Mouse (Mus musculus) limb, embryonic 15.5 days (tissue): ENCODE results near the gene Plcd1. TPM values are rescaled to one million over a fixed set of nuclear protein-coding genes. Genes with fewer than 3 reads are reported as not detected.

Experiments
- ATAC-seq: fragments of 200-750 bp; cut with Nextera tagmentation; 2 replicates; pipeline ENCODE4 v1.8.0; 2017; ENCODE audit warnings: low read depth, moderate TSS enrichment; ENCODE audit not compliant: insufficient number of reproducible peaks, low FRiP score, low TSS enrichment
- H3K27ac ChIP-seq: fragments of 300-500 bp; sonication (generic); 2 replicates; pipeline ENCODE4 v1.5.1; 2015; ENCODE audit warnings: moderate library complexity, mild to moderate bottlenecking, inconsistent platforms
- H3K27me3 ChIP-seq: fragments of 300-500 bp; sonication (generic); 2 replicates; pipeline ENCODE4 v1.6.1; 2015; ENCODE audit warnings: inconsistent platforms
- H3K36me3 ChIP-seq: fragments of 300-500 bp; sonication (generic); 2 replicates; pipeline ENCODE4 v1.6.1; 2015; ENCODE audit warnings: inconsistent platforms
- H3K4me1 ChIP-seq: fragments of 300-500 bp; sonication (generic); 2 replicates; pipeline ENCODE4 v1.6.1; 2015; ENCODE audit warnings: inconsistent platforms
- H3K4me2 ChIP-seq: fragments of 300-500 bp; sonication (generic); 2 replicates; pipeline ENCODE4 v1.6.1; 2015; ENCODE audit warnings: mild to moderate bottlenecking, inconsistent platforms
- H3K4me3 ChIP-seq: fragments of 300-500 bp; sonication (generic); 2 replicates; pipeline ENCODE4 v1.5.1; 2015; ENCODE audit warnings: mild to moderate bottlenecking, inconsistent platforms
- H3K9ac ChIP-seq: fragments of 300-500 bp; sonication (generic); 2 replicates; pipeline ENCODE4 v1.6.1; 2015; ENCODE audit warnings: inconsistent platforms
- H3K9me3 ChIP-seq: fragments of 300-500 bp; sonication (generic); 2 replicates; pipeline ENCODE4 v1.6.1; 2016; ENCODE audit warnings: inconsistent platforms
- WGBS: fragments of 180-500 bp; shearing (Covaris S2); methylation state at CpG from one replicate; pipeline ENCODE4 v1.1.7; 2015; 5-methylcytosine and 5-hydroxymethylcytosine counted together
- polyA plus RNA-seq: library from polyadenylated mRNA; unstranded; fragments of >200 nt; fragmentation: Nextera tagmentation; extraction: Ambion mirVana; gene quantifications from 2 replicates; pipeline ENCODE4 v1.2.1, GENCODE M21; 2015

Gene Plcd1
- polyA plus RNA-seq, 1 experiment from 2014 or later, result 55.5 TPM

DNA sequence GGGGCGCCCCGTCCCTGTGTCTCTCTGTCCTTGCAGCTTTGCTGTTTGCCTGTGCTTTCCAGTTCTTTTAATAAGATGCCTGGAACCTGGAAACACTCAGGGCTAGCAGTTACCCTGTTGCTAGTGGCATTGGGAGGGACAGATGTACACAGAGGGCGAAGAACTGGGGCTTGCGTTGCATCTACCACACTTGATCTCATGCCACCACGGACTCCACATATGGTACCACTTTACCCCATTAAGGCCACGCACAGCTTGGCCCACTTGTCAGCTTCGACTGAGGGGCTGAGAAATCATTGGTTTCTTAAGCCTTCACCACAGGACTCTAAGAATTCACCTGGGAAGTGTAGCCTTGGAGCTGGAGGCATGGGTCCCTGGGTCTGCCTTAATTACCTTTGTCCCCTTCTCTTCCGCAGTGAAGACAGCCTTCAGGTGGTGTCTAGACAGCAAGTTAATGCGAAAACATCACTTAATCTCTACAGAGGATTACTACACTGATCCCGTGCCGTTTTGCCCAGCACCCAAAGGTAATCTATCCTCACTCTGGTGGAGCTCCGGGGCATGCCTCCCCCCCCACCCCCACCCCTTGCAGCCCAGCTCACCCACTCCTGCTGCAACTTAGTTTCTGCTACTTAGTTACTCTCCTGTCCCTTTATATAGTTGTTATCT is 16.5 kb upstream of the Plcd1 start:
- Histone ChIP-seq H3K27me3 (no peaks in the 10 kb centered on the region), H3K4me3 (no peak overlapping the region), H3K4me1 (peaks cover 14% of the 10 kb centered on the region; the same call in 1 of the 2 replicates), H3K27ac (no peak overlapping the region), H3K36me3 (no peaks in the 10 kb centered on the region), H3K9ac (no peak overlapping the region), H3K4me2 (no peak overlapping the region), H3K9me3 (no peaks in the 10 kb centered on the region)
- WGBS, result 32% methylated on average over 12 of the region's 12 CpGs
- ATAC-seq, result no peak

DNA sequence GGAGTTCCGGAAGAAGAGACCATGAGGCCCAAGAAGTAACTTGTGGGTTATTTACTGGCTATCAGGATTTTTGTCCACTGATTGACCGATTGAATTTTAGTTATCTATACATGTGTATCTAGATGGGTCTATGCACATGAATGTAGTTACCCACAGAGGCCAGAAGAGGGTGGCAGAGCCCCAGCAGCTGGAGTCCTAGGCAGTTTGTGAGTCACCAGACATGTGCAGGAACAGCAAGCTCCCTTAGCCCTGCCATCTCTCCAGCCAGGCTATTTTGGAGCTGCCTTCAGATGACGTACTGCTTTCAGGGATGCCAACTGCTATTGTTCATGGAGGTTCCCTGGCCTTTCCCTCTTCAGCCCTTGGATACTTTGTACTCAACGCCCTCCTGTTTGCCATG is 14.3 kb upstream of the Plcd1 start:
- H3K36me3 ChIP-seq, result no peaks in the 10 kb centered on the region
- 0 out of 2 replicates have a peak, but pooled peaks cover 3% of the 10 kb centered on the region for H3K27me3 ChIP-seq
- no peak overlapping the region for H3K9ac ChIP-seq
- H3K4me3 ChIP-seq, result no peak overlapping the region
- 83% methylated on average over 4 of the region's 4 CpGs for WGBS
- no peak overlapping the region for H3K27ac ChIP-seq
- H3K4me2 ChIP-seq, result no peak overlapping the region
- H3K4me1 ChIP-seq, result peaks cover 18% of the 10 kb centered on the region
- no peak for ATAC-seq
- no peaks in the 10 kb centered on the region for H3K9me3 ChIP-seq

DNA sequence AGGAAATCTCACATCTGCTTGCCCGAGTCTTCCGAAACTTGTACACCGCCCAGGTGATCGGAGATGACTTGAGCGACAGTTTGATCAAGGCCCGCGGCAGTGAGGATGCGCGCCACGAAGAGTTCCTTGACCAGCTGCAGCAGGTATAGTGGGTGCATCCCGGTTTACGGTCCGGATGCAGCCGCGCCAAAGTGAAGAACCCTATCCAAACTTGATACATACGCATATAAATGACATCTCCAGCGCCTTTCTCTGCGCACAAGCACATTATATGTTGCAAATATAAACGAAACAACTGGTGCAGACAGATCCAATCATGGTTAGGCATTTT is 9.4 kb upstream of the Plcd1 start:
- Histone ChIP-seq H3K9me3 (no peaks in the 10 kb centered on the region), H3K4me2 (peak overlapping the region; percentile 92), H3K9ac (peak overlapping the region; percentile 37; the same call in 1 of the 2 replicates), H3K4me1 (peaks cover 11% of the 10 kb centered on the region), H3K27ac (no peak overlapping the region), H3K4me3 (peak overlapping the region; percentile 65), H3K36me3 (no peaks in the 10 kb centered on the region), H3K27me3 (0 out of 2 replicates have a peak, but pooled peaks cover 3% of the 10 kb centered on the region)
- ATAC-seq, result no peak
- WGBS, result 2% methylated on average over 19 of the region's 19 CpGs

DNA sequence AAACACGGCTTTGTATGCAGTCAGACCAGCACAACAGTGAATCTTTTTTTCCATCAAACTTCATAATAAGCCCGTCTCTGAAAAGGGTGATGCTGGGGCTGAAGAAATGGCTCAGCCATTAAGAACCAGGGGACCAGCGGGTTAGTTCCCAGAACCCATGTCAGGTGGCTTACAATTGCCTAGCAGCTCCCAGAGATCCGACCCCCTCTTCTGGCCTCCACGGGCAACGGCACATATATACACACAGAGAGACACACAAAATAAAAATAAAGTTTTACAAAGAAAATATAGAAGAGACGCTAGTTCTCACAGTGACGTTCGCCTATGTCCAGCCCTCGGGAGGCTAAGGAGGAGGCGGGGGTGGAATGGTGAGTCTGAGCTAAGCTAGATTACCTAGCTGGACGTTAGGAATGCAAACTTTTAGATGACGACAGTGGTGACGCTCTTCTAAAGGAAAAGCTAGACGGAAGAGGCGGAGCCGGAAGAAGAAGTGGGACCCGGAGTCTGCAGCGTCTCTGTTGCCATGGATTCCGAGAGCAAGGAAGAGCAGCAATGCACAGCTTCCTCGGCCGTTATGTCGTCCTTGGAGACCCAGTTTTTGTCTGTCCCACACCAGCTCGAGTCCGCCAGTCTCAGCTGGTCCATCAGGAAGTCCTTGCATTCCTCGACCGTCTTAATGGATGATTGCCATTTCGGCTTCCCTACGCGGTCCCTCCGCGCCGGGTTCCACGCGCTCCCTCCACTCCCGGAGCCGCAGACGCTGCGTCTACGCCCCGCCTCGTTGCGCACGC is 8.9 kb upstream of the Plcd1 start, which contains the start of gene Dlec1:
Gene Dlec1 (plus strand): TSS at position 487 of the 791 bp plus-strand sequence.
- WGBS, result 4% methylated on average over 44 of the region's 44 CpGs
- peak; percentile 66; the same call in 1 of the 2 replicates for ATAC-seq
- no peaks in the 10 kb centered on the region for H3K9me3 ChIP-seq
- peak within 1 kb of the TSS; percentile 37; the same call in 1 of the 2 replicates for H3K9ac ChIP-seq
- H3K4me3 ChIP-seq, result peak within 1 kb of the TSS; percentile 65
- peaks cover 11% of the 10 kb centered on the region for H3K4me1 ChIP-seq
- 0 out of 2 replicates have a peak, but pooled peaks cover 3% of the 10 kb centered on the region for H3K27me3 ChIP-seq
- H3K4me2 ChIP-seq, result peak within 1 kb of the TSS; percentile 92
- H3K36me3 ChIP-seq, result no peaks in the 10 kb centered on the region
- H3K27ac ChIP-seq, result peak within 1 kb of the TSS; percentile 74

DNA sequence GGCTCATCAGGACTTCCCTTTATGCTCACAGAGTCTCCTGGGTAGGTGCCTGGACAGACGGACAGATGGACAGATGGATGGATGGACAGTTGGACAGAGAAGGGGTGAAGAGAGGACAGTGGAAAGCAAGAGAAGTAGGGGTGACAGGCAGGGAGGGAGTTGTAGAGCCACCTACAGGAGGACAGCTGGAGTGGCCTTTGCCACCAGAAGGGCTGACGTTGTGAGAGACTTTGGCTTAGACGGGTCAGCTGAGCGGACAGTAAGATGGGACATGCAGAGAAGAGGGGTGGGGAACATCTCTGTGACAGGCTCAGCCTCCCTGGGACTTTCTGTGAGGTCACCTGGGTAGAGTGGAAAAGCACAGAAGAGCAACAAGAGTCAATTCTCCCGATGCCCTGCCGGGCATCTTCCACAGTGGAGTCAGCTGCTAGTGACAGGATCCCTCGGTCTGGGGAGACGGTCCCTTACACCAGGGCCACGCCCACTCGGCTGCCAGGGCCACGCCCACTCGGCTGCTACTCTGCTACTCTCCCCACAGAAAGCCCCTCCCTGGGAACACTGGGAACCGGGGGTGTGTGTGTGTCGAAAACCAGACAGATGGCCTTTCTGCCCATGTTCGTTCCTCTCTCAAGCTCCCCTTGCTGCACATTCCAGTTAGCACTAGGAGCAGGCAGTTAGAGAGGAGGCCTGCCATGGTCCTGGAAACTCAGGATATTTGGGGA is 7.0 kb upstream of the Plcd1 start:
- Histone ChIP-seq H3K27me3 (0 out of 2 replicates have a peak, but pooled peaks cover 3% of the 10 kb centered on the region), H3K4me3 (no peak overlapping the region), H3K36me3 (no peaks in the 10 kb centered on the region), H3K9ac (no peak overlapping the region), H3K9me3 (no peaks in the 10 kb centered on the region), H3K4me1 (peaks cover 18% of the 10 kb centered on the region), H3K4me2 (no peak overlapping the region), H3K27ac (no peak overlapping the region)
- 0 out of 2 replicates have a peak, but pooled peaks have one; percentile 35 for ATAC-seq
- 20% methylated on average over 15 of the region's 15 CpGs for WGBS

DNA sequence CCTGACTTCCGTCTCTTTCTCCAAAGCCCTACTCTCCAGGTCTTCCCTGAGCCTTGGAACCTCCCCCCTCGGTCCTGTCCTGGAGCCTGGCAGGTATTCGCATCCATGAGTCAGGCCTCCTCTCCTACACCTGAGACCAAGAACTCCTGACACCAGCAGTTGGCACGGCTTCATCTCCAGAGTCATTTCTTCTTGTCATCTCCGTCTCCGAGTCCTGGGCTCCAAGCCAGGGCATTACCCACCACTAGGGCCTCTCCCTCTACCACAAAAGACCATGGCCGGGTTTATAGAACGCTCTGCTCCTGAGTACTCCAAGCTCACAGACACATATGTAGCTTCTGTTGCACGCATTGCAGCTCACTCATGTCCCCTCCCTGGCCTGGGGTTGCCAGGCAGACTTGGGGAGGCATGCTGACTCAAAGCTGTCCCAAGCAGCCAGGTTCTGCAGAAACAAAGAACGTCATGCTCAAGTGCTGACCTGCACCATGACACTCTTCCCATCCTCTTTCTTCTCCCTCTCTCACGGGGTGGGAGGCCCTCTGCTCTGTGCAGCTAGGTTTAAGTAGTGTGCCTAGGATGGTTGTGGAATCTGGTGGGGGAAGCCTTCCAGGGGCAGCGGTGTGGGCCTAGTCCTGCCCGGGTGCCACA is 1.3 kb upstream of the Plcd1 start:
- 65% methylated on average over 13 of the region's 13 CpGs for WGBS
- Histone ChIP-seq H3K4me2 (no peak overlapping the region), H3K27me3 (no peaks in the 10 kb centered on the region)

DNA sequence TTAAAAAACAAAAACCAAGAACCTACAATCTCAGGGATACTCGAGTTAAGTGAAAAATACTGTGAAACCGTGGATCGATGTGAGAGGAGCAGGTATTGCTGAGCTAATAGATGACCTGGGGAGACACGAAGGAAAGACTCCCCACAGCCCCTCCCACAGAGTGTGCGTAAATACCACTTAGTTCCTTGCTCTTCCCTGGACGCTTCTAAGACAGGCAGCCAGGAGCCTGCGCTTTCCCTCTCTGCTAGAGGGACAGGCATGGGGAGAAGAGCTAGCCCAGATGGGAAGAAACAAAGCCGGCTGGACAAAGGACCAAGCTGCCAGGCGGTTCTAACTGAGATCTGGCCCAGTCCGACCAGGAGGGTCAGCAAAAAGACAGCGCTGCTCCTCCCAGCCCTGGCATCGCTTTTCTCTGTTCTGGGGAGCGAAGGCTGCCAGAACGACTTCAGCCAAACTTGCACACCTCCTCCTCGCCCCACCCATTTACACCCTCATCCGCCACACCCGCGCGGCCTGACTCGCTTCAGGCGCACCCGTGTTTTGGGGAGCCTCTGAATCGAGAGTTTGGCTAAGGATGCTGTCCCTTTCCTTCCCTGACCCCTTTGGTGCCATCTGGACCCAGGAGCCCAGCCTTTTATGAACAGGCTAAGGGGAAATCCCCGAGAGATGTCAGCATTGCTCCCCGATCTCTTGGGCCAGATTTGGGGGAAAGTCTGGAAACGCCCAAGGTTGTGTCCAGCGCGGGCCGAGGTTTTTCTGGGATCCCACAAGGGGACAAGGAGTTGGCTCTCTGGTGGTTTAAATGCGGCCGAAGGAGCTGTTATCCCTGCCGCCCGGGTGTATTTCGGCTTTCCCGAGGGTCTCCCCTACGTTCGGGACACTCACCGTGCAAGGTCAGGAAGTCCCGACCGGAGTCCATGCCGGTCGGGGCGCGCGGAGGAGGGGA is 556 bp downstream of the Plcd1 start:
- Histone ChIP-seq H3K36me3 (no peaks in the 10 kb centered on the region), H3K4me2 (peak overlapping the region; percentile 77), H3K9me3 (no peaks in the 10 kb centered on the region), H3K4me3 (peak overlapping the region; percentile 67), H3K4me1 (peaks cover 59% of the 10 kb centered on the region), H3K9ac (peak overlapping the region; percentile 47), H3K27ac (peak overlapping the region; percentile 92), H3K27me3 (no peaks in the 10 kb centered on the region)
- ATAC-seq, result no peak
- 2% methylated on average over 45 of the region's 45 CpGs for WGBS

More for the DNA sequence above, 1.3 kb upstream of the Plcd1 start:
- Histone ChIP-seq H3K9me3 (no peaks in the 10 kb centered on the region), H3K4me1 (peaks cover 48% of the 10 kb centered on the region), H3K36me3 (no peaks in the 10 kb centered on the region), H3K27ac (peak overlapping the region; percentile 92), H3K9ac (no peak overlapping the region), H3K4me3 (no peak overlapping the region)
- ATAC-seq, result no peak

DNA sequence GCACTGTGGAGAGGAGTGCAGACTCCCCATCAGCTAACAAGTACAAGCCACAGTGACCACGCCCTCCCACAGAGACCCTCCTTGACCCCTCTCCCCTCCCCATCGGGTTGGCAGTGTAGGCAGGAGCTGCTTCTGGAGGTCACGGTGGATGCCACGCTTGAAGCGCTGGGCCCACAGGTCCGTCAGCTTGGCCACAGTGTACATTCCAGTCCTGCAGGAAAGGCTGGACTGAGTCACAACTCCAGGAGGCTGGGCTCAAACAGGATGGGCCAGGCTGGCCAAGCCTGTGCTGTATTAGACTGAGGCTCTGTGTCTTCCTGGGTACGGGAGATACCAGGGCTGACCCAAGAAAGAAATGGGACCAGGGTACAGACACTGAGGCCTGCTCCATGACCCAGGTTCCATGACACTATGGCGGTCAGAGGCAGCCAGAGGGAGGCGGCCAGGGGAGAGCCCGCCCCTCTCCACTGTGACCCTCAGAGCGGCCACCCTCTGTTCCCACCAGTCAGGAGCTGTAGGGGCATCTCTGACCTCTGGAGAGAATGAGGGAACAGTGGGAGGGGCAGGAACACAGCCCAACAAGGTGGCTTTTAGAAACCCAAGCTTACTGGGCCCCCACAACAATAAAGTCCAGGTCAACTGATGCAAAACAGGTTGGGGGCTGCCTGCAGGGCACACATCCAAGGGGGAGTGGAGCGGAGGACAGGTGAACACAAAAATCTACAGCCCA is 1.6 kb downstream of the Plcd1 start:
- WGBS, result 72% methylated on average over 12 of the region's 12 CpGs
- Histone ChIP-seq H3K4me3 (peak overlapping the region; percentile 67), H3K4me1 (peaks cover 65% of the 10 kb centered on the region), H3K27ac (no peak overlapping the region), H3K4me2 (peak overlapping the region; percentile 77), H3K9ac (no peak overlapping the region), H3K9me3 (no peaks in the 10 kb centered on the region), H3K27me3 (no peaks in the 10 kb centered on the region), H3K36me3 (no peaks in the 10 kb centered on the region)
- ATAC-seq, result no peak

DNA sequence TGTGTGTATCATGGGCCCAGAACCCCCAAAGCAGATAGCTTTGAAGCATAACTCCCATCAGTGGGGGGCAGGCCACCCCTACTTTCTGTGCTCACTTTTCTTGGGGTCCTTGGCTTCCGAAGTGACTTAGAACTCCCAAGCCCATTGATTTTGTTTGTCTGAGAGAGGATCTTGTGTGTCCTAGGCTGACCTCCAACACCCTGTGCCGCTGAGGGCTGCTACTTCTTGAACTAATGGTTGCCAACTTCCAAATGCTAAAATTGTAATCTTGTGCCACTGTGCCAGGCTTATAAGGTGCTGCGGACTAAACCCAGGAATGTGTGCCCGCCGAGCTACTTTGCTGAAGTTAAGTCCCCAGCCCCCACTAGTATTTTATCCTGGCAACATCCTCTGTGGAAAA is 2.8 kb downstream of the Plcd1 start:
- Histone ChIP-seq H3K4me3 (no peak overlapping the region), H3K27ac (no peak overlapping the region), H3K36me3 (no peaks in the 10 kb centered on the region), H3K27me3 (no peaks in the 10 kb centered on the region), H3K4me1 (peaks cover 64% of the 10 kb centered on the region), H3K9me3 (no peaks in the 10 kb centered on the region), H3K9ac (no peak overlapping the region), H3K4me2 (no peak overlapping the region)
- no peak for ATAC-seq
- WGBS, result 86% methylated on average over 5 of the region's 5 CpGs

DNA sequence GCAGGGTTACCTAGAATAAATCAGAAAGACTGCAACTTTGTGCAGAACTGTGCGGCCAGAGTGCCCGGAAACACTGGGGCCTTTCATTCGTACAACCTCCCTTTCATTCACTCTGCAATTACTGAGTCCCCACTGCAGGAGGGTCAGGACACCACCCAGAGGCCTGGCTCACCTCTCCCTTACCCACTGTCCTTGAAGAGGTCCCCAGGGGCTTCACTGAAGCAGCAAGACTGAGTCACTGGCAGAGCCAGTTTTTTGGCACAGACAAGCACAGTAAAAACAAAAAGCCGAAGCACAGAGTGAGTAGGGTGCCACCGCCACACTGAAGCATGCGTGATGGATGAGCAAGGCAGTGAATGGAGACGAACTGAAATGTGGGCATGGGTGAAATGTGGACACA is 3.9 kb downstream of the Plcd1 start:
- Histone ChIP-seq H3K4me1 (peaks cover 63% of the 10 kb centered on the region), H3K4me2 (no peak overlapping the region), H3K9ac (no peak overlapping the region), H3K27me3 (no peaks in the 10 kb centered on the region), H3K9me3 (no peaks in the 10 kb centered on the region), H3K36me3 (peaks cover 2% of the 10 kb centered on the region), H3K4me3 (no peak overlapping the region), H3K27ac (peak overlapping the region; percentile 60)
- 67% methylated on average over 7 of the region's 7 CpGs for WGBS
- no peak for ATAC-seq
